In genomic region chr7:27177942-27178323, GRCm38 (mm10) we compare ENCODE assay signal across 8 mouse cellular contexts. TPM values are rescaled to one million over a fixed set of nuclear protein-coding genes. Genes with fewer than 3 reads are reported as not detected.
A peak's percentile ranks its signal among the peaks of the same experiment; 100 is the strongest.
DNase-seq lines count a peak whose midpoint lies in the region; ATAC-seq and TF ChIP-seq lines count a peak whose summit lies in the region.

No protein-coding gene starts in this region.

- H3K9ac ChIP-seq in lung, embryonic 16.5 days (ENCODE audit: low read length) = peak overlapping the region; percentile 64
- H3K9ac ChIP-seq in limb, embryonic 13.5 days = peak overlapping the region; percentile 65

- TF ChIP-seq CTCF in small intestine, adult 2 months (IDR thresholded peaks at IDR 0.05; ENCODE audit: extremely low read depth, insufficient read length, insufficient replicate concordance, low read depth, low read length) = no peak

- no peaks in the 10 kb centered on the region for H3K27me3 ChIP-seq in lung, embryonic 16.5 days (ENCODE audit: control insufficient read depth, insufficient read depth, low read depth, low read length)
- H3K27me3 ChIP-seq in limb, embryonic 13.5 days = no peaks in the 10 kb centered on the region
- no peaks in the 10 kb centered on the region for H3K27me3 ChIP-seq in small intestine, adult 2 months (ENCODE audit: control insufficient read depth, insufficient read depth, low read length)

- no peak for ATAC-seq in lung, embryonic 16.5 days (ENCODE audit: low read depth)
- ATAC-seq in erythroblast, adult 5-6 weeks (replicated peaks; ENCODE audit: low FRiP score, poor library complexity, severe bottlenecking) = 0 out of 2 replicates have a peak, but pooled peaks have one; percentile 0
- no peak for ATAC-seq in limb, embryonic 13.5 days (ENCODE audit: low FRiP score, low read depth)

- peak overlapping the region; percentile 75 for H3K4me3 ChIP-seq in lung, embryonic 16.5 days (ENCODE audit: low read length)
- H3K4me3 ChIP-seq in limb, embryonic 13.5 days = peak overlapping the region; percentile 67
- peak overlapping the region; percentile 77 for H3K4me3 ChIP-seq in small intestine, adult 2 months (ENCODE audit: low read depth, low read length)

- peak overlapping the region; percentile 70 for H3K4me2 ChIP-seq in lung, embryonic 16.5 days (ENCODE audit: low read depth, low read length)
- peak overlapping the region; percentile 64 for H3K4me2 ChIP-seq in limb, embryonic 13.5 days (replicated peaks)

- no peak for TF ChIP-seq POLR2A in small intestine, adult 2 months (IDR thresholded peaks at IDR 0.05; ENCODE audit: low read depth, low read length)

- no peak for DNase-seq in lung, postnatal 25 days (ENCODE audit: low spot score)
- no peak for DNase-seq in layer of hippocampus, adult 11-12 months (ENCODE audit: low spot score)
- no peak for DNase-seq in spleen, postnatal 14 days (ENCODE audit: low spot score in 2 of 2)
- no peak for DNase-seq in retina, postnatal 1 day

- H3K9me3 ChIP-seq in lung, embryonic 16.5 days (ENCODE audit: control insufficient read depth, low read length) = no peaks in the 10 kb centered on the region
- H3K9me3 ChIP-seq in limb, embryonic 13.5 days = no peaks in the 10 kb centered on the region

- H3K27ac ChIP-seq in lung, embryonic 16.5 days (ENCODE audit: low read length) = peak overlapping the region; percentile 98
- peak overlapping the region; percentile 93 for H3K27ac ChIP-seq in limb, embryonic 13.5 days
- peak overlapping the region; percentile 89 for H3K27ac ChIP-seq in small intestine, adult 2 months (ENCODE audit: insufficient read depth, low read depth, low read length)

- peaks cover 17% of the 10 kb centered on the region for H3K4me1 ChIP-seq in lung, embryonic 16.5 days (replicated peaks; ENCODE audit: control insufficient read depth, insufficient read depth, low read length)
- H3K4me1 ChIP-seq in limb, embryonic 13.5 days = peaks cover 23% of the 10 kb centered on the region
- H3K4me1 ChIP-seq in small intestine, adult 2 months (ENCODE audit: control insufficient read depth, insufficient read depth, insufficient read length, low read length) = peaks cover 20% of the 10 kb centered on the region; the same call in 1 of the 2 replicates

- H3K36me3 ChIP-seq in lung, embryonic 16.5 days (ENCODE audit: control insufficient read depth, insufficient read depth, low read length) = peaks cover 11% of the 10 kb centered on the region; the same call in 1 of the 2 replicates
- peaks cover 31% of the 10 kb centered on the region for H3K36me3 ChIP-seq in limb, embryonic 13.5 days
- H3K36me3 ChIP-seq in small intestine, adult 2 months (ENCODE audit: control insufficient read depth, insufficient read depth, low read length) = peaks cover 19% of the 10 kb centered on the region

- WGBS in lung, embryonic 16.5 days = 15% methylated on average over 4 of the region's 4 CpGs
- WGBS in limb, embryonic 13.5 days = 26% methylated on average over 4 of the region's 4 CpGs
- WGBS in small intestine, adult 2 months = 15% methylated on average over 4 of the region's 4 CpGs

RNA-seq across cellular contexts. Expression of gene Rab4b, which starts 0.8 kb away (rescaled TPM):
- 73.2 and 76.1 TPM in 2 replicates for polyA plus RNA-seq in lung, embryonic 16.5 days (2015; fragmentation: Nextera tagmentation; extraction: Ambion mirVana)
- 11.1 and 18.0 TPM in 2 replicates for total RNA-seq in erythroblast, adult 5-6 weeks (2015; ENCODE audit: low replicate concordance)
- 4.0 and 7.8 TPM in 2 replicates for total RNA-seq in erythroblast, adult 5-6 weeks (2017; ENCODE audit: low replicate concordance)
- 69.4 and 71.7 TPM in 2 replicates for polyA plus RNA-seq in limb, embryonic 13.5 days (2015; fragmentation: Nextera tagmentation; extraction: Ambion mirVana)
- polyA plus RNA-seq in small intestine, adult 2 months (2012; rRNA removed) = 42.9 and 77.3 TPM in 2 replicates

RNA-seq across cellular contexts. Expression of gene Gm21983, which starts 3.0 kb away (rescaled TPM):
- 1.4 and 1.7 TPM in 2 replicates for polyA plus RNA-seq in lung, embryonic 16.5 days (2015; fragmentation: Nextera tagmentation; extraction: Ambion mirVana)
- not detected in 2 replicates for total RNA-seq in erythroblast, adult 5-6 weeks (2015; ENCODE audit: low replicate concordance)
- total RNA-seq in erythroblast, adult 5-6 weeks (2017; ENCODE audit: low replicate concordance) = not detected in 2 replicates
- polyA plus RNA-seq in limb, embryonic 13.5 days (2015; fragmentation: Nextera tagmentation; extraction: Ambion mirVana) = 2.6 and 4.5 TPM in 2 replicates
- polyA plus RNA-seq in small intestine, adult 2 months (2012; rRNA removed) = 0.23 TPM in 1 of 2 replicates, not detected in the other

RNA-seq across cellular contexts. Expression of gene Mia, which starts 3.0 kb away (rescaled TPM):
- 170 and 185 TPM in 2 replicates for polyA plus RNA-seq in lung, embryonic 16.5 days (2015; fragmentation: Nextera tagmentation; extraction: Ambion mirVana)
- not detected in 2 replicates for total RNA-seq in erythroblast, adult 5-6 weeks (2015; ENCODE audit: low replicate concordance)
- not detected in 2 replicates for total RNA-seq in erythroblast, adult 5-6 weeks (2017; ENCODE audit: low replicate concordance)
- 126 and 145 TPM in 2 replicates for polyA plus RNA-seq in limb, embryonic 13.5 days (2015; fragmentation: Nextera tagmentation; extraction: Ambion mirVana)
- 9.6 TPM in 1 of 2 replicates, not detected in the other for polyA plus RNA-seq in small intestine, adult 2 months (2012; rRNA removed)

RNA-seq across cellular contexts. Expression of gene Egln2, which starts 11.3 kb away (rescaled TPM):
- polyA plus RNA-seq in lung, embryonic 16.5 days (2015; fragmentation: Nextera tagmentation; extraction: Ambion mirVana) = 68.8 and 72.9 TPM in 2 replicates
- total RNA-seq in erythroblast, adult 5-6 weeks (2015; ENCODE audit: low replicate concordance) = 1.3 and 7.7 TPM in 2 replicates
- 7.6 and 10.0 TPM in 2 replicates for total RNA-seq in erythroblast, adult 5-6 weeks (2017; ENCODE audit: low replicate concordance)
- polyA plus RNA-seq in limb, embryonic 13.5 days (2015; fragmentation: Nextera tagmentation; extraction: Ambion mirVana) = 74.3 and 76.0 TPM in 2 replicates
- polyA plus RNA-seq in small intestine, adult 2 months (2012; rRNA removed) = 64.8 and 129 TPM in 2 replicates

RNA-seq across cellular contexts. Expression of gene BC024978, which starts 17.6 kb away (rescaled TPM):
- 3.1 and 3.5 TPM in 2 replicates for polyA plus RNA-seq in lung, embryonic 16.5 days (2015; fragmentation: Nextera tagmentation; extraction: Ambion mirVana)
- total RNA-seq in erythroblast, adult 5-6 weeks (2015; ENCODE audit: low replicate concordance) = 0.63 and 2.3 TPM in 2 replicates
- 0.34 and 0.84 TPM in 2 replicates for total RNA-seq in erythroblast, adult 5-6 weeks (2017; ENCODE audit: low replicate concordance)
- 3.6 TPM in 2 replicates for polyA plus RNA-seq in limb, embryonic 13.5 days (2015; fragmentation: Nextera tagmentation; extraction: Ambion mirVana)
- 6.4 and 9.5 TPM in 2 replicates for polyA plus RNA-seq in small intestine, adult 2 months (2012; rRNA removed)

Comparison
In these comparisons a context has a peak if more than half of its experiments do, and no peak if none do; other contexts are left out.
1. RNA of gene Mia, which starts 3.0 kb away (polyA plus RNA-seq): 170 to 185 TPM in lung, embryonic 16.5 days and 126 to 145 TPM in limb, embryonic 13.5 days; 9.6 TPM in small intestine, adult 2 months; every median in the first group is over 10 times any median in the second.
2. Peak in every context shown above with its lines, with median percentiles within 50 percentile points of each other: H3K27ac ChIP-seq and H3K4me3 ChIP-seq.